Mouse (Mus musculus) stomach, embryonic 16.5 days (tissue): ENCODE data around the gene Calr3. TPM values are rescaled to one million over a fixed set of nuclear protein-coding genes. Genes with fewer than 3 reads are reported as not detected.
A peak's percentile ranks its signal among the peaks of the same experiment; 100 is the strongest.

Experiments
- ATAC-seq: fragments of 200-750 bp; cut with Nextera tagmentation; 2 replicates; pipeline ENCODE4 v1.8.0; 2017; ENCODE audit warnings: moderate number of reproducible peaks, moderate TSS enrichment; ENCODE audit not compliant: insufficient read depth, low FRiP score
- H3K27ac ChIP-seq: fragments of 300-500 bp; sonication (generic); 2 replicates; pipeline ENCODE4 v1.5.1; 2014; ENCODE audit warnings: low read length
- H3K27me3 ChIP-seq: fragments of 300-500 bp; sonication (generic); 2 replicates; pipeline ENCODE4 v1.6.1; 2014; ENCODE audit warnings: low read length, control low read depth, mixed read lengths; ENCODE audit not compliant: control insufficient read depth, insufficient read depth
- H3K36me3 ChIP-seq: fragments of 300-500 bp; sonication (generic); 2 replicates; pipeline ENCODE4 v1.6.1; 2014; ENCODE audit warnings: low read length; ENCODE audit not compliant: control insufficient read depth, insufficient read depth
- H3K4me1 ChIP-seq: fragments of 300-500 bp; sonication (generic); 2 replicates; pipeline ENCODE4 v1.6.1; 2014; ENCODE audit warnings: low read length, control low read depth, mixed read lengths; ENCODE audit not compliant: control insufficient read depth, insufficient read depth
- H3K4me2 ChIP-seq: fragments of 300-500 bp; sonication (generic); 2 replicates; pipeline ENCODE4 v1.6.1; 2014; ENCODE audit warnings: low read depth, low read length, mixed read lengths
- H3K4me3 ChIP-seq: fragments of 300-500 bp; sonication (generic); replicated peaks from 2 replicates; pipeline ENCODE4 v1.5.1; 2014; ENCODE audit warnings: mild to moderate bottlenecking, low read length
- H3K9ac ChIP-seq: fragments of 300-500 bp; sonication (generic); 2 replicates; pipeline ENCODE4 v1.6.1; 2014; ENCODE audit warnings: low read length
- H3K9me3 ChIP-seq: fragments of 300-500 bp; sonication (generic); replicated peaks from 2 replicates; pipeline ENCODE4 v1.6.1; 2016; ENCODE audit warnings: low read length, control low read depth; ENCODE audit not compliant: control insufficient read depth
- WGBS: fragments of 180-500 bp; shearing (Covaris S2); extraction: QIAGEN DNeasy Blood & Tissue Kit; methylation state at CpG from one replicate; pipeline ENCODE4 v1.1.7; 2014; 5-methylcytosine and 5-hydroxymethylcytosine counted together
- polyA plus RNA-seq: library from polyadenylated mRNA; unstranded; fragments of >200 nt; fragmentation: Nextera tagmentation; extraction: Ambion mirVana; gene quantifications from 2 replicates; pipeline ENCODE4 v1.2.1, GENCODE M21; 2015

The Calr3 gene
- polyA plus RNA-seq, 1 experiment from 2014 or later, result 3.7 TPM

GRCm38 (mm10) chr8:72451516-72451915 is 7.8 kb upstream of the Calr3 start:
- Histone ChIP-seq H3K9ac (no peak overlapping the region), H3K4me2 (no peak overlapping the region), H3K4me1 (no peaks in the 10 kb centered on the region), H3K9me3 (no peaks in the 10 kb centered on the region), H3K4me3 (no peak overlapping the region), H3K36me3 (peaks cover 3% of the 10 kb centered on the region; the same call in 1 of the 2 replicates), H3K27me3 (no peaks in the 10 kb centered on the region), H3K27ac (no peak overlapping the region)
- 62% methylated on average over 8 of the region's 8 CpGs for WGBS
- ATAC-seq, result no peak

- Histone ChIP-seq H3K27ac (no peak overlapping the region), H3K4me1 (peaks cover 7% of the 10 kb centered on the region), H3K36me3 (no peaks in the 10 kb centered on the region), H3K4me3 (no peak overlapping the region), H3K9ac (no peak overlapping the region), H3K4me2 (no peak overlapping the region), H3K27me3 (no peaks in the 10 kb centered on the region), H3K9me3 (no peaks in the 10 kb centered on the region)
- ATAC-seq, result no peak
- 96% methylated on average over 6 of the region's 6 CpGs for WGBS
Measured at GRCm38 (mm10) chr8:72445071-72445470, 1.4 kb upstream of the Calr3 start.

- ATAC-seq, result peak; percentile 58; the same call in 1 of the 2 replicates
- no peaks in the 10 kb centered on the region for H3K36me3 ChIP-seq
- H3K4me2 ChIP-seq, result peak overlapping the region; percentile 59
- H3K27me3 ChIP-seq, result no peaks in the 10 kb centered on the region
- peaks cover 7% of the 10 kb centered on the region for H3K4me1 ChIP-seq
- peak overlapping the region; percentile 53; the same call in 1 of the 2 replicates for H3K27ac ChIP-seq
- H3K9ac ChIP-seq, result peak overlapping the region; percentile 81
- H3K9me3 ChIP-seq, result no peaks in the 10 kb centered on the region
- 35% methylated on average over 6 of the region's 6 CpGs for WGBS
- peak overlapping the region; percentile 55 for H3K4me3 ChIP-seq
Measured at GRCm38 (mm10) chr8:72443994-72444350, 302 bp upstream of the Calr3 start.

GRCm38 (mm10) chr8:72438248-72439015 is 5.2 kb downstream of the Calr3 start:
- no peak overlapping the region for H3K4me3 ChIP-seq
- peak overlapping the region; percentile 60; the same call in 1 of the 2 replicates for H3K27ac ChIP-seq
- no peak overlapping the region for H3K9ac ChIP-seq
- no peaks in the 10 kb centered on the region for H3K36me3 ChIP-seq
- 68% methylated on average over 8 of the region's 8 CpGs for WGBS
- H3K4me1 ChIP-seq, result peaks cover 7% of the 10 kb centered on the region
- no peaks in the 10 kb centered on the region for H3K9me3 ChIP-seq
- H3K4me2 ChIP-seq, result no peak overlapping the region
- ATAC-seq, result peak; percentile 65; the same call in 1 of the 2 replicates
- H3K27me3 ChIP-seq, result no peaks in the 10 kb centered on the region

GRCm38 (mm10) chr8:72434952-72435351 is 8.7 kb downstream of the Calr3 start:
- Histone ChIP-seq H3K27ac (no peak overlapping the region), H3K36me3 (no peaks in the 10 kb centered on the region), H3K4me1 (peaks cover 4% of the 10 kb centered on the region), H3K4me2 (no peak overlapping the region), H3K4me3 (no peak overlapping the region), H3K27me3 (no peaks in the 10 kb centered on the region), H3K9ac (no peak overlapping the region), H3K9me3 (no peaks in the 10 kb centered on the region)
- 19% methylated on average over 2 of the region's 2 CpGs for WGBS
- no peak for ATAC-seq

GRCm38 (mm10) chr8:72429676-72430075 is 14.0 kb downstream of the Calr3 start:
- Histone ChIP-seq H3K27ac (no peak overlapping the region), H3K36me3 (no peaks in the 10 kb centered on the region), H3K9me3 (no peaks in the 10 kb centered on the region), H3K4me2 (no peak overlapping the region), H3K4me1 (no peaks in the 10 kb centered on the region), H3K27me3 (no peaks in the 10 kb centered on the region), H3K4me3 (no peak overlapping the region), H3K9ac (no peak overlapping the region)
- no peak for ATAC-seq
- 50% methylated on average over 13 of the region's 13 CpGs for WGBS

- H3K4me1 ChIP-seq, result peaks cover 16% of the 10 kb centered on the region
- H3K9me3 ChIP-seq, result no peaks in the 10 kb centered on the region
- H3K4me2 ChIP-seq, result no peak overlapping the region
- H3K27me3 ChIP-seq, result no peaks in the 10 kb centered on the region
- ATAC-seq, result no peak
- H3K4me3 ChIP-seq, result no peak overlapping the region
- H3K36me3 ChIP-seq, result no peaks in the 10 kb centered on the region
- H3K9ac ChIP-seq, result no peak overlapping the region
- WGBS, result 61% methylated on average over 1 of the region's 1 CpGs
- H3K27ac ChIP-seq, result no peak overlapping the region
Measured at GRCm38 (mm10) chr8:72422926-72423325, 20.7 kb downstream of the Calr3 start.

- WGBS, result under 1% methylated on average over 48 of the region's 48 CpGs
- Histone ChIP-seq H3K4me1 (peaks cover 23% of the 10 kb centered on the region), H3K36me3 (no peaks in the 10 kb centered on the region), H3K4me2 (peak within 1 kb of the TSS; percentile 73), H3K4me3 (peak within 1 kb of the TSS; percentile 78), H3K9me3 (no peaks in the 10 kb centered on the region), H3K27ac (peak within 1 kb of the TSS; percentile 90), H3K27me3 (no peaks in the 10 kb centered on the region), H3K9ac (peak within 1 kb of the TSS; percentile 94)
- peak; percentile 98 for ATAC-seq
Measured at GRCm38 (mm10) chr8:72421362-72422335, 22.0 kb downstream of the Calr3 start, which contains the start of gene Eps15l1. Gene Eps15l1 (minus strand): TSS chr8:72421460.
